Mouse (Mus musculus) liver, postnatal 0 days (tissue): ENCODE results near the gene Has3.

ENCODE experiments used
- CTCF ChIP-seq: sonication (generic); IDR thresholded peaks from 2 replicates; pipeline ENCODE4 v1.5.1; 2016; ENCODE audit warnings: antibody characterized with exemption, low read depth
- EP300 ChIP-seq: IDR thresholded peaks from 2 replicates; pipeline ENCODE4 v1.6.1; 2016; ENCODE audit warnings: antibody characterized with exemption, low read depth, mild to moderate bottlenecking

- TF ChIP-seq EP300 (no peak), CTCF (no peak)
Observed at GRCm38 (mm10) chr8:106892806-106893451, 22.9 kb downstream of the Has3 start.
